Mouse (Mus musculus) right cerebral cortex, postnatal 36 days (tissue): ENCODE measurements around the gene 3110082I17Rik.

ENCODE experiments used
- DNase-seq, 2 experiments: peaks; one replicate each; pipeline ENCODE4 v3.0.0; 2022; ENCODE audit warnings: low spot score in 2 of 2, mixed read lengths in 1 of 2

Gene 3110082I17Rik

GRCm38 (mm10) chr5:139325395-139325966 is 134.8 kb downstream of the 3110082I17Rik start, which contains the start of gene Adap1:
Gene Adap1 (minus strand): TSS chr5:139325622.
- DNase-seq = peak; percentile 45 to 50

- DNase-seq = peak in 1 of 2 experiments; percentile 38
These were observed 135.5 kb downstream of the 3110082I17Rik start for GRCm38 (mm10) chr5:139324691-139325394.

GRCm38 (mm10) chr5:139324045-139324491 is 136.3 kb downstream of the 3110082I17Rik start:
- peak in 1 of 2 experiments; percentile 67 for DNase-seq

GRCm38 (mm10) chr5:139323260-139323924 is 136.9 kb downstream of the 3110082I17Rik start:
- no peak for DNase-seq

- no peak for DNase-seq
These were observed 139.0 kb downstream of the 3110082I17Rik start for GRCm38 (mm10) chr5:139321331-139321730.

GRCm38 (mm10) chr5:139320424-139320823 is 139.9 kb downstream of the 3110082I17Rik start:
- DNase-seq = no peak

GRCm38 (mm10) chr5:139317751-139318504 is 142.4 kb downstream of the 3110082I17Rik start:
- peak; percentile 48 to 69 for DNase-seq

GRCm38 (mm10) chr5:139316982-139317675 is 143.2 kb downstream of the 3110082I17Rik start:
- no peak for DNase-seq

GRCm38 (mm10) chr5:139314941-139315642 is 145.2 kb downstream of the 3110082I17Rik start:
- DNase-seq = no peak

GRCm38 (mm10) chr5:139313536-139313935 is 146.8 kb downstream of the 3110082I17Rik start:
- no peak for DNase-seq

- DNase-seq = no peak
These were observed 148.5 kb downstream of the 3110082I17Rik start for GRCm38 (mm10) chr5:139311822-139312221.

- no peak for DNase-seq
These were observed 149.8 kb downstream of the 3110082I17Rik start for GRCm38 (mm10) chr5:139310477-139310876.

- DNase-seq = no peak
These were observed 150.4 kb downstream of the 3110082I17Rik start for GRCm38 (mm10) chr5:139309946-139310345.
